Mouse (Mus musculus): Measurements from ENCODE around the gene Nkx6-2.

DNA sequence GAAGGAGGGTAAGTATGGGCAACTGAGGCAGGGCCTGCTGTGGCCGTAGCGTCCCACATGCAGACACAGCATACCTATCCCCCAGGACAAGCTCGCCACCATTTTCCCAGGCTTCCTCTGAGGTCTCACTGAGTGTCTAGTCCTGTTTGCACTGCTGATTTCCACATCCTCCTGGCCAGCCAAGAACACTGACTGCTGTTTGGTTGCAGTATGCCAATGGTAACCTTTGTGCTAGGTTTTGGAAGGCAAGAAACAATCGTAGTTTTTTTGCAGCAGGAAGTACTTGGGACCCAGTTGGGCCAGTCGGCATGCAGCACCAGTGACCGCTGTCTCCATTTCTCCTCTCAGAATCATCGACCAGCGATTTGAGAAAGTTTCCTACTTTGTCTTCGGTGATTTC, 44.8 kb downstream of the Nkx6-2 start:
- TF ChIP-seq POLR2A (IDR thresholded peaks at IDR 0.05; ENCODE audit: insufficient read length, low read depth) (no peak), E2F4 (IDR thresholded peaks at IDR 0.05; ENCODE audit: insufficient read depth) (no peak), MAX (IDR thresholded peaks at IDR 0.05; ENCODE audit: low read depth) (no peak), POLR2AphosphoS2 (IDR thresholded peaks at IDR 0.05; ENCODE audit: insufficient read length, low read depth) (no peak), CEBPB (IDR thresholded peaks at IDR 0.05; ENCODE audit: insufficient read depth, poor library complexity, severe bottlenecking) (no peak)
